Mouse (Mus musculus) G1E (cell line): ENCODE data around the gene Dnajc11.

Experiments used
- CTCF ChIP-seq: IDR thresholded peaks from 2 replicates; pipeline ENCODE4 v1.5.1; 2012; ENCODE audit warnings: low read depth, low read length, inconsistent platforms, mixed read lengths
- GATA1 ChIP-seq: IDR thresholded peaks from 2 replicates; pipeline ENCODE4 v1.6.1; 2012; ENCODE audit warnings: borderline replicate concordance, low read length, inconsistent platforms, mixed read lengths
- GATA2 ChIP-seq: IDR thresholded peaks from 2 replicates; pipeline ENCODE4 v1.6.1; 2012; ENCODE audit warnings: low read depth, low read length, inconsistent platforms, borderline replicate concordance
- POLR2AphosphoS5 ChIP-seq: IDR thresholded peaks from 2 replicates; pipeline ENCODE4 v1.6.1; 2012; ENCODE audit warnings: low read depth, low read length, inconsistent platforms; ENCODE audit not compliant: insufficient replicate concordance
- TAL1 ChIP-seq: conservative IDR thresholded peaks from 2 replicates; pipeline ENCODE4 v1.6.1; 2012; ENCODE audit warnings: low read depth, low read length, inconsistent platforms, mixed read lengths

GRCm38 (mm10) chr4:152008148-152008500, 74.6 kb downstream of the Dnajc11 start:
- TF ChIP-seq CTCF, result no peak
- no peak for TF ChIP-seq POLR2AphosphoS5
- no peak for TF ChIP-seq GATA1
- no peak for TF ChIP-seq TAL1
- TF ChIP-seq GATA2, result no peak
